Mouse (Mus musculus) activated CD4-positive, CD25-positive, alpha-beta regulatory T cell, adult 4 months (primary cell): ENCODE data around the gene Bbof1. TPM values are rescaled to one million over a fixed set of nuclear protein-coding genes. Genes with fewer than 3 reads are reported as not detected.

ENCODE experiments used
- ATAC-seq: one replicate; pipeline ENCODE4 v1.8.0; 2017
- polyA plus RNA-seq, 2 experiments: library from polyadenylated mRNA; unstranded; fragments of 100-300 nt; shearing (Covaris generic); gene quantifications; one replicate each; pipeline ENCODE4 v1.2.1; 2017

The Bbof1 gene
- polyA plus RNA-seq, 2 experiments from 2014 or later = 0.91 TPM; not detected in 1

GRCm38 (mm10) chr12:84400653-84401052 is 8.2 kb upstream of the Bbof1 start:
- ATAC-seq = no peak

- ATAC-seq = no peak
Observed at GRCm38 (mm10) chr12:84402923-84403322, 5.9 kb upstream of the Bbof1 start.

GRCm38 (mm10) chr12:84404541-84404940 is 4.3 kb upstream of the Bbof1 start:
- no peak for ATAC-seq

- ATAC-seq = no peak
Observed at GRCm38 (mm10) chr12:84407259-84407658, 1.6 kb upstream of the Bbof1 start.

GRCm38 (mm10) chr12:84407874-84408818 is 725 bp upstream of the Bbof1 start:
- ATAC-seq = peak; percentile 70

- peak; percentile 93 for ATAC-seq
Observed at GRCm38 (mm10) chr12:84416834-84417604, 8.1 kb downstream of the Bbof1 start, which contains the start of gene Rnf113a2. Gene Rnf113a2 (plus strand): TSS chr12:84417196.

GRCm38 (mm10) chr12:84417605-84417922 is 8.7 kb downstream of the Bbof1 start:
- ATAC-seq = no peak

GRCm38 (mm10) chr12:84423990-84424389 is 15.1 kb downstream of the Bbof1 start:
- ATAC-seq = no peak

- no peak for ATAC-seq
Observed at GRCm38 (mm10) chr12:84429825-84430224, 21.0 kb downstream of the Bbof1 start.

GRCm38 (mm10) chr12:84438697-84439096 is 29.8 kb downstream of the Bbof1 start:
- no peak for ATAC-seq

GRCm38 (mm10) chr12:84442526-84442925 is 33.7 kb downstream of the Bbof1 start:
- no peak for ATAC-seq

- ATAC-seq = no peak
Observed at GRCm38 (mm10) chr12:84447386-84447785, 38.5 kb downstream of the Bbof1 start.

- no peak for ATAC-seq
Observed at GRCm38 (mm10) chr12:84448181-84448580, 39.3 kb downstream of the Bbof1 start.

- no peak for ATAC-seq
Observed at GRCm38 (mm10) chr12:84449887-84450286, 41.0 kb downstream of the Bbof1 start.

GRCm38 (mm10) chr12:84450351-84450717 is 41.5 kb downstream of the Bbof1 start:
- no peak for ATAC-seq

GRCm38 (mm10) chr12:84450718-84451646 is 42.1 kb downstream of the Bbof1 start, which contains the start of the genes Aldh6a1 and Lin52:
Gene Aldh6a1 (minus strand): TSS chr12:84451004.
Gene Lin52 (plus strand): TSS chr12:84451422.
- peak; percentile 93 for ATAC-seq

GRCm38 (mm10) chr12:84451801-84452200 is 42.9 kb downstream of the Bbof1 start:
- no peak for ATAC-seq

GRCm38 (mm10) chr12:84456911-84457310 is 48.0 kb downstream of the Bbof1 start:
- ATAC-seq = no peak

- no peak for ATAC-seq
Observed at GRCm38 (mm10) chr12:84459845-84460244, 51.0 kb downstream of the Bbof1 start.

- no peak for ATAC-seq
Observed at GRCm38 (mm10) chr12:84461416-84461815, 52.5 kb downstream of the Bbof1 start.

- no peak for ATAC-seq
Observed at GRCm38 (mm10) chr12:84462856-84463255, 54.0 kb downstream of the Bbof1 start.

GRCm38 (mm10) chr12:84468701-84469100 is 59.8 kb downstream of the Bbof1 start:
- no peak for ATAC-seq
